Mouse (Mus musculus) kidney, adult 2 months (tissue): ENCODE data around the gene Ptk7.

Source experiments
- CTCF ChIP-seq: fragments of 200-500 bp; conservative IDR thresholded peaks from 2 replicates; pipeline ENCODE4 v1.5.1; 2011; ENCODE audit warnings: low read depth, mild to moderate bottlenecking, control low read depth, low read length, moderate library complexity, mixed read lengths; ENCODE audit not compliant: insufficient read depth, insufficient read length
- POLR2A ChIP-seq: fragments of 200-500 bp; IDR thresholded peaks from one replicate; pipeline ENCODE4 v1.6.1; 2011; ENCODE audit warnings: low read depth, low read length, control low read depth

- no peak for TF ChIP-seq POLR2A
- TF ChIP-seq CTCF, result no peak
These were observed 44.7 kb upstream of the Ptk7 start, which contains the start of gene Rrp36 for GRCm38 (mm10) chr17:46673850-46674529.
